Mouse (Mus musculus): ENCODE data around the gene Gzmm. TPM values are rescaled to one million over a fixed set of nuclear protein-coding genes. Genes with fewer than 3 reads are reported as not detected.

The Gzmm gene
- polyA plus RNA-seq, 1 experiment from 2014 or later = 0.75 TPM

GRCm38 (mm10) chr10:79680606-79681495 lies 8.0 kb upstream of the Gzmm start:
- WGBS = 25% methylated on average over 11 of the region's 11 CpGs
- H3K27me3 ChIP-seq (ENCODE audit: insufficient read depth, low read length) = no peaks in the 10 kb centered on the region
- no peaks in the 10 kb centered on the region for H3K9me3 ChIP-seq (ENCODE audit: low read length)
- H3K36me3 ChIP-seq (ENCODE audit: insufficient read depth, low read length) = peaks cover 19% of the 10 kb centered on the region
- H3K4me3 ChIP-seq (ENCODE audit: low read length) = peak overlapping the region; percentile 94
- H3K27ac ChIP-seq (ENCODE audit: low read length) = peak overlapping the region; percentile 69
- H3K4me2 ChIP-seq (replicated peaks; ENCODE audit: low read depth, low read length) = peak overlapping the region; percentile 64
- ATAC-seq (ENCODE audit: low FRiP score, low TSS enrichment) = peak; percentile 16
- H3K9ac ChIP-seq (replicated peaks; ENCODE audit: low read length) = peak overlapping the region; percentile 53
- H3K4me1 ChIP-seq (ENCODE audit: insufficient read depth, low read length) = peaks cover 24% of the 10 kb centered on the region

GRCm38 (mm10) chr10:79681591-79682245 lies 7.1 kb upstream of the Gzmm start, which contains the start of gene Cdc34:
Gene Cdc34, plus strand, starts transcription at chr10:79682195.
- WGBS = under 1% methylated on average over 76 of the region's 84 CpGs
- H3K27me3 ChIP-seq (ENCODE audit: insufficient read depth, low read length) = no peaks in the 10 kb centered on the region
- peak within 1 kb of the TSS; percentile 94 for H3K4me3 ChIP-seq (ENCODE audit: low read length)
- H3K9me3 ChIP-seq (ENCODE audit: low read length) = no peaks in the 10 kb centered on the region
- peak; percentile 95 for ATAC-seq (ENCODE audit: low FRiP score, low TSS enrichment)
- peaks cover 24% of the 10 kb centered on the region for H3K4me1 ChIP-seq (ENCODE audit: insufficient read depth, low read length)
- H3K36me3 ChIP-seq (ENCODE audit: insufficient read depth, low read length) = peaks cover 26% of the 10 kb centered on the region
- H3K4me2 ChIP-seq (replicated peaks; ENCODE audit: low read depth, low read length) = peak within 1 kb of the TSS; percentile 89
- peak within 1 kb of the TSS; percentile 81 for H3K27ac ChIP-seq (ENCODE audit: low read length)
- H3K9ac ChIP-seq (replicated peaks; ENCODE audit: low read length) = peak within 1 kb of the TSS; percentile 84

DNA sequence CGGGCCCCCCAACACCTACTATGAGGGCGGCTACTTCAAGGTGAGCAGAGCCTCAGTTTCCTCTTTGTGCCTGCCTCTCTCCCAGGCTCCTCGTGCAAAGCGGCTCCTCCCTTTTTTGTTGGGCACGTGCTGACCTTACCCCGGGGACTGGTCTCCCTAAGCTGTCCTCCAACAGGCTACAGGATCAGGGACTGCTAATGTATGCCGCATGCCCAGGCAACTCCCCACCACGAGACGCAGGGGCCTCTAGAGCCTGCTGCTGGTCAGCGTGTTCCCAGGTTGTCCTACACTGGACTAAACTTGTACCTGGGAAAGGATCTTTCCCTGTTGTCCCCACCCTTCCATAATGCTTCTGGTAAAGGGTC lies 6.3 kb upstream of the Gzmm start:
- peak; percentile 4; the same call in 1 of the 2 replicates for ATAC-seq (ENCODE audit: low FRiP score, low TSS enrichment)
- peaks cover 24% of the 10 kb centered on the region for H3K4me1 ChIP-seq (ENCODE audit: insufficient read depth, low read length)

GRCm38 (mm10) chr10:79682916-79683582 lies 5.8 kb upstream of the Gzmm start:
- 3% methylated on average over 10 of the region's 10 CpGs for WGBS
- Histone ChIP-seq H3K4me3 (ENCODE audit: low read length) (peak overlapping the region; percentile 94), H3K9ac (replicated peaks; ENCODE audit: low read length) (peak overlapping the region; percentile 84), H3K27me3 (ENCODE audit: insufficient read depth, low read length) (no peaks in the 10 kb centered on the region), H3K36me3 (ENCODE audit: insufficient read depth, low read length) (peaks cover 40% of the 10 kb centered on the region), H3K9me3 (ENCODE audit: low read length) (no peaks in the 10 kb centered on the region), H3K4me1 (ENCODE audit: insufficient read depth, low read length) (peaks cover 24% of the 10 kb centered on the region), H3K27ac (ENCODE audit: low read length) (peak overlapping the region; percentile 81), H3K4me2 (replicated peaks; ENCODE audit: low read depth, low read length) (peak overlapping the region; percentile 89)
- no peak for ATAC-seq (ENCODE audit: low FRiP score, low TSS enrichment)

More for the DNA sequence above, 6.3 kb upstream of the Gzmm start:
- 1% methylated on average over 10 of the region's 10 CpGs for WGBS
- H3K27me3 ChIP-seq (ENCODE audit: insufficient read depth, low read length) = no peaks in the 10 kb centered on the region
- peak overlapping the region; percentile 94 for H3K4me3 ChIP-seq (ENCODE audit: low read length)
- no peaks in the 10 kb centered on the region for H3K9me3 ChIP-seq (ENCODE audit: low read length)
- peak overlapping the region; percentile 84 for H3K9ac ChIP-seq (replicated peaks; ENCODE audit: low read length)
- H3K36me3 ChIP-seq (ENCODE audit: insufficient read depth, low read length) = peaks cover 35% of the 10 kb centered on the region
- H3K27ac ChIP-seq (ENCODE audit: low read length) = peak overlapping the region; percentile 81
- H3K4me2 ChIP-seq (replicated peaks; ENCODE audit: low read depth, low read length) = peak overlapping the region; percentile 89

GRCm38 (mm10) chr10:79683726-79684640 lies 4.8 kb upstream of the Gzmm start:
- Histone ChIP-seq H3K9ac (replicated peaks; ENCODE audit: low read length) (peak overlapping the region; percentile 84), H3K27me3 (ENCODE audit: insufficient read depth, low read length) (no peaks in the 10 kb centered on the region), H3K9me3 (ENCODE audit: low read length) (no peaks in the 10 kb centered on the region), H3K4me1 (ENCODE audit: insufficient read depth, low read length) (peaks cover 24% of the 10 kb centered on the region), H3K36me3 (ENCODE audit: insufficient read depth, low read length) (peaks cover 48% of the 10 kb centered on the region), H3K4me2 (replicated peaks; ENCODE audit: low read depth, low read length) (peak overlapping the region; percentile 89), H3K4me3 (ENCODE audit: low read length) (peak overlapping the region; percentile 94), H3K27ac (ENCODE audit: low read length) (no peak overlapping the region)
- no peak for ATAC-seq (ENCODE audit: low FRiP score, low TSS enrichment)
- WGBS = 76% methylated on average over 6 of the region's 6 CpGs

DNA sequence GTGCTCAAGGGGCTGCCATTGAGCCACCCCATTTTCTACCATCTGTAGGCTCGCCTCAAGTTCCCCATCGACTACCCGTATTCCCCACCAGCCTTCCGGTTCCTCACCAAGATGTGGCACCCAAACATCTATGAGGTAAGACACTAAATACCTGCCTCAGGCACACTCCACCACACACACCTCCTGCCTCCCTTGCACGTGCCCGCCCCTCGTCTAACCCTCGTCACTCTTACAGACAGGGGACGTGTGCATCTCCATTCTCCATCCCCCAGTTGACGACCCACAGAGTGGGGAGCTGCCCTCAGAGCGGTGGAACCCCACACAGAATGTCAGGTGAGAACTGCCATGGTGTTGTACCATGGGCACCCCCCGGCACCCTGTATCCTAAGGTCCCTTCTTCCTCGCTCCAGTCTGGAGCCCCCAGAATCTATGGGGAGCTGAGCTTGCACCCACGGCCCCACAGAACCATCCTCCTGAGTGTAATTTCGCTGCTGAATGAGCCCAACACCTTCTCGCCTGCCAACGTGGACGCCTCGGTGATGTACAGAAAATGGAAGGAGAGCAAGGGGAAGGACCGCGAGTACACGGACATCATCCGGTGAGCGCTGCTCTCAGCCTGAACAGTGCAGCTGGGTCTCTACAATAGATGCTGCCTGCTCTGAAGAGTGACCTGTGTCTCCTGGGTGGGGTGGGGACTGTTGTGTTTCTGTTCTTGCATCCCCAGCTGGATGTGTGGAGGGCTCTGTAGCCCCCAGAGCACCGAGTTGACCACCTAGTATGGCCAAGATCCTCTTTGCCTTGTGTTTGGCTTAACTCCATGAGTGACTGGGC lies 3.8 kb upstream of the Gzmm start:
- Histone ChIP-seq H3K9me3 (ENCODE audit: low read length) (no peaks in the 10 kb centered on the region), H3K27ac (ENCODE audit: low read length) (no peak overlapping the region), H3K4me2 (replicated peaks; ENCODE audit: low read depth, low read length) (no peak overlapping the region), H3K27me3 (ENCODE audit: insufficient read depth, low read length) (no peaks in the 10 kb centered on the region), H3K36me3 (ENCODE audit: insufficient read depth, low read length) (peaks cover 53% of the 10 kb centered on the region), H3K4me3 (ENCODE audit: low read length) (no peak overlapping the region), H3K9ac (replicated peaks; ENCODE audit: low read length) (no peak overlapping the region), H3K4me1 (ENCODE audit: insufficient read depth, low read length) (peaks cover 24% of the 10 kb centered on the region)
- 93% methylated on average over 25 of the region's 25 CpGs for WGBS
- ATAC-seq (ENCODE audit: low FRiP score, low TSS enrichment) = no peak

DNA sequence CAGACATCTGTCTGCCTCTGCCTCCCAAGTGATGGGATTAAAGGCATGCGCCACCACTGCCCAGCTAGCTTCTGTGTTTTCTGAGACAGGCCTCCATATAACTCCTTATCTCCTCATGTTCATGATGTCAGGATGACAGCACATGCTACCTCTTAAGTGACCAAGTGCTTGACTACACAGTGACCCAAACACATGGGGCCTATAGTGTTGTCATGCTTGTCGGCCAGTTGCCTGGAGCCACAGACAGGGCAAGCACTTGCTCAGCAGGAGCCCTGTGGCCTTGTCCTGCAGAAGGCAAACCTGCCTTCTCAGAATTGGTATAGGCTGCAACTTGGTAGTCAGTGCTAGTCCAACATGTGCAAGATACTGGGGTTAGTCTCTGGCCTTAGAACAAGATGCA lies 2.6 kb upstream of the Gzmm start:
- no peak overlapping the region for H3K4me3 ChIP-seq (ENCODE audit: low read length)
- no peak for ATAC-seq (ENCODE audit: low FRiP score, low TSS enrichment)
- H3K27ac ChIP-seq (ENCODE audit: low read length) = no peak overlapping the region
- no peaks in the 10 kb centered on the region for H3K27me3 ChIP-seq (ENCODE audit: insufficient read depth, low read length)
- H3K9ac ChIP-seq (replicated peaks; ENCODE audit: low read length) = no peak overlapping the region
- WGBS = 92% methylated on average over 2 of the region's 2 CpGs
- H3K4me2 ChIP-seq (replicated peaks; ENCODE audit: low read depth, low read length) = no peak overlapping the region
- no peaks in the 10 kb centered on the region for H3K9me3 ChIP-seq (ENCODE audit: low read length)
- H3K4me1 ChIP-seq (ENCODE audit: insufficient read depth, low read length) = peaks cover 18% of the 10 kb centered on the region
- peaks cover 53% of the 10 kb centered on the region for H3K36me3 ChIP-seq (ENCODE audit: insufficient read depth, low read length)

DNA sequence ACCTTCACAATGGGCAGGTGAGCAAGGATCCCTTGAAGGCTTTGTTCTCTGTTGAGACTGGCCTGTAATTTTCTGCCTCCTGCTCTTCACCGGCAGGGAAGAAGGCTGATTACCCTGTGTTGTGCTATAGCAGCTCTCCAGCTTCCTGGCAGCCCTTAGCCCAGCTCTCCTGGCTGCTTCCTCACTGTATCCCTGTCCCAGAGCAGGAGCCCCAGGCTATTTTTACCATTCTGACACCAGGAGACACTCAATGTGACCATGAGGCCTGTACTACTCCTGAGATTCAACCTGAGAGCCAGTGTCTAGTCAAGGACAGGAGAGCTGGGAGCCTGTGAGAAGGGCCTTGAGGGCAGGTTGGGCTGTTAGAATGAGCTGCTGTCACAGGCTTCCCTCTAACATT lies 2.1 kb upstream of the Gzmm start:
- 91% methylated on average over 1 of the region's 1 CpGs for WGBS
- H3K9ac ChIP-seq (replicated peaks; ENCODE audit: low read length) = no peak overlapping the region

More for the DNA sequence above, 2.1 kb upstream of the Gzmm start:
- Histone ChIP-seq H3K4me1 (ENCODE audit: insufficient read depth, low read length) (peaks cover 16% of the 10 kb centered on the region), H3K4me3 (ENCODE audit: low read length) (no peak overlapping the region), H3K36me3 (ENCODE audit: insufficient read depth, low read length) (peaks cover 53% of the 10 kb centered on the region), H3K4me2 (replicated peaks; ENCODE audit: low read depth, low read length) (no peak overlapping the region), H3K27ac (ENCODE audit: low read length) (no peak overlapping the region), H3K27me3 (ENCODE audit: insufficient read depth, low read length) (no peaks in the 10 kb centered on the region), H3K9me3 (ENCODE audit: low read length) (0 out of 2 replicates have a peak, but pooled peaks cover under 1% of the 10 kb centered on the region)
- ATAC-seq (ENCODE audit: low FRiP score, low TSS enrichment) = no peak
